Mouse (Mus musculus) spleen, adult 2 months (tissue): Measurements from ENCODE around the gene Mia.

Experiments
- CTCF ChIP-seq: fragments of 200-500 bp; IDR thresholded peaks from 2 replicates; pipeline ENCODE4 v1.5.1; 2011; ENCODE audit warnings: mild to moderate bottlenecking, inconsistent platforms; ENCODE audit not compliant: insufficient read depth, insufficient read length, insufficient replicate concordance; ENCODE audit errors: extremely low read depth
- POLR2A ChIP-seq: fragments of 200-500 bp; IDR thresholded peaks from 2 replicates; pipeline ENCODE4 v1.6.1; 2011; ENCODE audit warnings: low read depth, low read length, inconsistent platforms

- TF ChIP-seq CTCF (no peak), POLR2A (no peak)
Measured at GRCm38 (mm10) chr7:27133156-27133555, 47.8 kb downstream of the Mia start.
